Mouse (Mus musculus) MEL (cell line): ENCODE results near the gene Sipa1l3.

ENCODE experiments used
- CTCF ChIP-seq, 3 experiments: IDR thresholded peaks in 2 of 3; conservative IDR thresholded peaks in 1 of 3; 2 replicates each; pipeline ENCODE4 v1.5.1; 2011 to 2012; ENCODE audit warnings: low read length in 3 of 3, low read depth in 2 of 3, mild to moderate bottlenecking in 2 of 3, improper control_type of control experiment in 1 of 3, inconsistent platforms in 1 of 3, mixed read lengths in 1 of 3, moderate library complexity in 1 of 3; ENCODE audit not compliant: control insufficient read depth in 1 of 3, insufficient read depth in 1 of 3, poor library complexity in 1 of 3, severe bottlenecking in 1 of 3
- HCFC1 ChIP-seq: IDR thresholded peaks from 2 replicates; pipeline ENCODE4 v1.6.1; 2012; ENCODE audit warnings: low read depth, mild to moderate bottlenecking, inconsistent platforms, low read length, improper control_type of control experiment, moderate library complexity
- JUND ChIP-seq: IDR thresholded peaks from 2 replicates; pipeline ENCODE4 v1.6.1; 2011; ENCODE audit warnings: low read depth, mild to moderate bottlenecking, improper control_type of control experiment, low read length
- POLR2A ChIP-seq, 2 experiments: IDR thresholded peaks; 2 replicates each; pipeline ENCODE4 v1.6.1; 2011 to 2012; ENCODE audit warnings: low read length in 2 of 2, mild to moderate bottlenecking in 2 of 2, control low read depth in 1 of 2, improper control_type of control experiment in 1 of 2, low read depth in 1 of 2, moderate library complexity in 1 of 2; ENCODE audit not compliant: control insufficient read depth in 1 of 2, insufficient read depth in 1 of 2, poor library complexity in 1 of 2
- POLR2AphosphoS2 ChIP-seq: IDR thresholded peaks from 2 replicates; pipeline ENCODE4 v1.6.1; 2011; ENCODE audit warnings: low read length, improper control_type of control experiment
- RAD21 ChIP-seq: IDR thresholded peaks from 2 replicates; pipeline ENCODE4 v1.6.1; 2011; ENCODE audit warnings: mild to moderate bottlenecking, low read depth, low read length, improper control_type of control experiment

DNA sequence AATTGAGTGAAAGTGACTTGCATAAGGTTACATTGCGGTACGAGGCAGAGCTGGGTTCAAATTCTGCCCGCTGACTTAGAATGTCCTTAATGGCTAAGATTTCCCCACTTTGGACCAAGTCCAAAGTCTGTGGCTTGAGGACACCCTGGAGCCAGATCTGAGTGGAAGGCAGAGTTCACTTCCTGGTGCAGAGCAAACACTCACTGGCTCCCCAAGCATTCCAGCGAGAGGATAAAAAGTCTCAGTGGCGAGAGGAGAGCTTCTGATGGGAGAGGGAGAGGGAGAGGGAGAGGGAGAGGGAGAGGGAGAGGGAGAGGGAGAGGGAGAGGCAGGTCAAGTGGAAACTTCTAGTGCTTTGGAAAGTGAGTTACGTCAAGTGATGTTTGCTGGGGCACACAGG is 100.2 kb downstream of the Sipa1l3 start:
- no peak for TF ChIP-seq RAD21
- no peak for TF ChIP-seq POLR2A (IDR thresholded peaks at IDR 0.05; ENCODE audit: control insufficient read depth in 1 of 2, insufficient read depth in 1 of 2, low read depth in 1 of 2, low read length in 2 of 2, poor library complexity in 1 of 2)
- TF ChIP-seq HCFC1, result no peak
- TF ChIP-seq CTCF (IDR thresholded peaks at IDR 0.05 in 2 of 3, conservative IDR thresholded peaks at IDR 0.05 in 1 of 3; ENCODE audit: control insufficient read depth in 1 of 3, insufficient read depth in 1 of 3, low read depth in 2 of 3, low read length in 3 of 3, poor library complexity in 1 of 3, severe bottlenecking in 1 of 3), result no peak
- TF ChIP-seq POLR2AphosphoS2, result no peak
- TF ChIP-seq JUND, result no peak
